Mouse (Mus musculus) lung, embryonic 16.5 days (tissue): Measurements from ENCODE around the gene Btn1a1. TPM values are rescaled to one million over a fixed set of nuclear protein-coding genes. Genes with fewer than 3 reads are reported as not detected.
A peak's percentile ranks its signal among the peaks of the same experiment; 100 is the strongest.

ENCODE experiments used
- ATAC-seq: fragments of 200-750 bp; cut with Nextera tagmentation; 2 replicates; pipeline ENCODE4 v1.8.0; 2017; ENCODE audit warnings: low read depth, mild to moderate bottlenecking, moderate library complexity
- H3K27ac ChIP-seq: fragments of 300-500 bp; sonication (generic); 2 replicates; pipeline ENCODE4 v1.5.1; 2014; ENCODE audit warnings: mild to moderate bottlenecking, control low read depth, low read length
- H3K27me3 ChIP-seq: fragments of 300-500 bp; sonication (generic); 2 replicates; pipeline ENCODE4 v1.6.1; 2014; ENCODE audit warnings: low read depth, low read length, mixed read lengths; ENCODE audit not compliant: control insufficient read depth, insufficient read depth
- H3K36me3 ChIP-seq: fragments of 300-500 bp; sonication (generic); 2 replicates; pipeline ENCODE4 v1.6.1; 2014; ENCODE audit warnings: low read length; ENCODE audit not compliant: control insufficient read depth, insufficient read depth
- H3K4me1 ChIP-seq: fragments of 300-500 bp; sonication (generic); replicated peaks from 2 replicates; pipeline ENCODE4 v1.6.1; 2014; ENCODE audit warnings: low read length, mixed read lengths; ENCODE audit not compliant: control insufficient read depth, insufficient read depth
- H3K4me2 ChIP-seq: fragments of 300-500 bp; sonication (generic); 2 replicates; pipeline ENCODE4 v1.6.1; 2014; ENCODE audit warnings: low read depth, low read length, control low read depth
- H3K4me3 ChIP-seq: fragments of 300-500 bp; sonication (generic); 2 replicates; pipeline ENCODE4 v1.5.1; 2014; ENCODE audit warnings: mild to moderate bottlenecking, low read length, control low read depth
- H3K9ac ChIP-seq: fragments of 300-500 bp; sonication (generic); 2 replicates; pipeline ENCODE4 v1.6.1; 2014; ENCODE audit warnings: low read length, control low read depth
- H3K9me3 ChIP-seq: fragments of 300-500 bp; sonication (generic); 2 replicates; pipeline ENCODE4 v1.6.1; 2016; ENCODE audit warnings: low read length; ENCODE audit not compliant: control insufficient read depth
- WGBS: fragments of 180-500 bp; shearing (Covaris S2); extraction: QIAGEN DNeasy Blood & Tissue Kit; methylation state at CpG from one replicate; pipeline ENCODE4 v1.1.7; 2014; 5-methylcytosine and 5-hydroxymethylcytosine counted together
- polyA plus RNA-seq: library from polyadenylated mRNA; unstranded; fragments of >200 nt; fragmentation: Nextera tagmentation; extraction: Ambion mirVana; gene quantifications from 2 replicates; pipeline ENCODE4 v1.2.1, GENCODE M21; 2015

The Btn1a1 gene
- polyA plus RNA-seq, 1 experiment from 2014 or later = 0.10 TPM

GRCm38 (mm10) chr13:23446498-23446952 lies 19.2 kb downstream of the Btn1a1 start:
- peak overlapping the region; percentile 67 for H3K9ac ChIP-seq
- under 1% methylated on average over 16 of the region's 16 CpGs for WGBS
- H3K9me3 ChIP-seq = no peaks in the 10 kb centered on the region
- H3K36me3 ChIP-seq = no peaks in the 10 kb centered on the region
- no peaks in the 10 kb centered on the region for H3K27me3 ChIP-seq
- H3K4me1 ChIP-seq = peaks cover 4% of the 10 kb centered on the region
- H3K4me3 ChIP-seq = peak overlapping the region; percentile 70
- ATAC-seq = peak; percentile 66
- peak overlapping the region; percentile 84 for H3K27ac ChIP-seq
- peak overlapping the region; percentile 84 for H3K4me2 ChIP-seq

GRCm38 (mm10) chr13:23445561-23446320 lies 20.0 kb downstream of the Btn1a1 start:
- Histone ChIP-seq H3K27ac (peak overlapping the region; percentile 96), H3K9ac (peak overlapping the region; percentile 80), H3K36me3 (no peaks in the 10 kb centered on the region), H3K9me3 (no peaks in the 10 kb centered on the region), H3K4me3 (peak overlapping the region; percentile 70), H3K4me1 (peaks cover 4% of the 10 kb centered on the region), H3K4me2 (peak overlapping the region; percentile 84), H3K27me3 (no peaks in the 10 kb centered on the region)
- ATAC-seq = peak; percentile 90
- under 1% methylated on average over 55 of the region's 55 CpGs for WGBS

- Histone ChIP-seq H3K27ac (peak overlapping the region; percentile 96), H3K4me1 (peaks cover 4% of the 10 kb centered on the region), H3K4me2 (peak overlapping the region; percentile 55), H3K9ac (peak overlapping the region; percentile 80), H3K27me3 (no peaks in the 10 kb centered on the region), H3K9me3 (no peaks in the 10 kb centered on the region), H3K4me3 (peak overlapping the region; percentile 70), H3K36me3 (no peaks in the 10 kb centered on the region)
- WGBS = 2% methylated on average over 10 of the region's 10 CpGs
- ATAC-seq = 0 out of 2 replicates have a peak, but pooled peaks have one; percentile 3
These were observed 20.5 kb downstream of the Btn1a1 start for GRCm38 (mm10) chr13:23445156-23445555.

- Histone ChIP-seq H3K27ac (no peak overlapping the region), H3K9me3 (no peaks in the 10 kb centered on the region), H3K9ac (no peak overlapping the region; the same call in 1 of the 2 replicates), H3K4me1 (peaks cover 4% of the 10 kb centered on the region), H3K27me3 (no peaks in the 10 kb centered on the region), H3K4me3 (no peak overlapping the region), H3K36me3 (no peaks in the 10 kb centered on the region), H3K4me2 (peak overlapping the region; percentile 55; the same call in 1 of the 2 replicates)
- 43% methylated on average over 5 of the region's 5 CpGs for WGBS
- no peak for ATAC-seq
These were observed 21.2 kb downstream of the Btn1a1 start for GRCm38 (mm10) chr13:23444451-23444850.

- H3K9ac ChIP-seq = no peak overlapping the region
- no peaks in the 10 kb centered on the region for H3K36me3 ChIP-seq
- no peak for ATAC-seq
- 63% methylated on average over 10 of the region's 10 CpGs for WGBS
- H3K27ac ChIP-seq = no peak overlapping the region
- no peak overlapping the region for H3K4me3 ChIP-seq
- no peaks in the 10 kb centered on the region for H3K27me3 ChIP-seq
- no peak overlapping the region for H3K4me2 ChIP-seq
- no peaks in the 10 kb centered on the region for H3K9me3 ChIP-seq
- peaks cover 9% of the 10 kb centered on the region for H3K4me1 ChIP-seq
These were observed 25.8 kb downstream of the Btn1a1 start for GRCm38 (mm10) chr13:23439901-23440300.

- Histone ChIP-seq H3K9me3 (no peaks in the 10 kb centered on the region), H3K36me3 (no peaks in the 10 kb centered on the region), H3K4me2 (peak overlapping the region; percentile 64), H3K4me1 (peaks cover 5% of the 10 kb centered on the region; the same call in 1 of the 2 replicates), H3K4me3 (peak overlapping the region; percentile 61), H3K27ac (peak overlapping the region; percentile 43; the same call in 1 of the 2 replicates), H3K27me3 (no peaks in the 10 kb centered on the region), H3K9ac (0 out of 2 replicates have a peak overlapping the region, but pooled peaks have one; percentile 39)
- 0% methylated on average over 7 of the region's 7 CpGs for WGBS
- ATAC-seq = peak; percentile 56; the same call in 1 of the 2 replicates
These were observed 27.2 kb downstream of the Btn1a1 start for GRCm38 (mm10) chr13:23438521-23438920.

GRCm38 (mm10) chr13:23437908-23438307 lies 27.8 kb downstream of the Btn1a1 start:
- Histone ChIP-seq H3K36me3 (no peaks in the 10 kb centered on the region), H3K27ac (peak overlapping the region; percentile 85), H3K9me3 (no peaks in the 10 kb centered on the region), H3K4me3 (peak overlapping the region; percentile 61), H3K4me2 (peak overlapping the region; percentile 64), H3K4me1 (peaks cover 5% of the 10 kb centered on the region; the same call in 1 of the 2 replicates), H3K9ac (peak overlapping the region; percentile 66), H3K27me3 (no peaks in the 10 kb centered on the region)
- ATAC-seq = peak; percentile 85
- WGBS = 0% methylated on average over 17 of the region's 17 CpGs

- Histone ChIP-seq H3K9ac (peak overlapping the region; percentile 66), H3K27ac (peak overlapping the region; percentile 85), H3K36me3 (no peaks in the 10 kb centered on the region), H3K27me3 (no peaks in the 10 kb centered on the region), H3K4me3 (peak overlapping the region; percentile 61), H3K9me3 (no peaks in the 10 kb centered on the region), H3K4me2 (peak overlapping the region; percentile 64), H3K4me1 (peaks cover 5% of the 10 kb centered on the region; the same call in 1 of the 2 replicates)
- ATAC-seq = peak; percentile 21; the same call in 1 of the 2 replicates
- WGBS = 0% methylated on average over 32 of the region's 32 CpGs
These were observed 28.6 kb downstream of the Btn1a1 start for GRCm38 (mm10) chr13:23436861-23437822.
